Mouse (Mus musculus): Measurements from ENCODE around the gene Hpse. TPM values are rescaled to one million over a fixed set of nuclear protein-coding genes. Genes with fewer than 3 reads are reported as not detected.

Gene Hpse
- polyA plus RNA-seq, 1 experiment from 2014 or later: 1.6 TPM

DNA sequence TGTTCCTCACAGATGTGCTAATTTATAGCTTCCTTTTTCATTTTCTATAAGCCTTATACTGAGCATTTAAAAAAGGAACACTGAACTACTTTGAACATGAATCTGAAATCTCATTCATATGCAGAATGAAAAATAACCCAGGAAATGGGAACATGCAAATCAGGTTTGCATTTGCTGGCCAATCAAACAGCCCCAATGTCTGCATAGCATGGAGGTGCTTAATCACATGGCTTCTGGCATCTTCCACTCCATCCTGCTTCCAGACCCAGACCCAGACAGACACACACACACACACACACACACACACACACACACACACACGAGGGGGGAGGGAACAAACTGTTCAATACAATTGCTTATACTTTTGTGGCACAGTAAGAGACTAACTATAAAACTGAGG lies 52.6 kb downstream of the Hpse start:
- no peaks in the 10 kb centered on the region for H3K27me3 ChIP-seq

DNA sequence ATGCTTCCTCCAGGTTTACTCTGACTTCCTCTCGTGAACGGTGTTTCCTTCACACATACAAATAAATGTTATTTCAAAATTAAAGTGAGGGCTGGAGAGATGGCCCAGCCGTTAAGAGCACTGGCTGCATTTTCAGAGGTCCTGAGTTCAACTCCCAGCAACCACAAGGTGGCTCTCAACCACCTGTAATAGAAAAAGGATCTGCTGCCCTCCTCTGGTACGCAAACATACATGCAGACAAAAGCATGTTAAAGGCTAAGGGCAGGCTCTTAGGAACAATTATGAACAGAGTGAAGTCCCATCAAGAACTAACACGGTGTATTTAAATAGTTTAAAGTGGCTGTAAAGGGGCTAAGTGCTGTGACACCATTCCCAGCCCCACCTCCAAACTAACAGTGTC lies 55.7 kb downstream of the Hpse start:
- peak; percentile 82 for ATAC-seq
- ChIA-PET CTCF (interaction anchor here (0.6 to 1.5 kb wide), 4 partner anchors 9 to 444 kb away, joined by 3 read pairs; no protein-coding TSS in a partner anchor), POLR2A (interaction anchor here (1.1 kb wide), 1 partner anchor 97 kb away, joined by 3 read pairs; no protein-coding TSS in a partner anchor)
- no peaks in the 10 kb centered on the region for H3K27me3 ChIP-seq
- in situ Hi-C loops (cut with MboI; ENCODE audit: low pct_unique_long_range_greater_than_20kb): loop anchor here (5.0 kb wide), 2 partner anchors 37 to 117 kb away; no protein-coding TSS in a partner anchor
- DNase-seq (ENCODE audit: low read depth, low spot score): no peak
- TF ChIP-seq CTCF (IDR thresholded peaks at IDR 0.05): peak; percentile 99

More for the DNA sequence above, 52.6 kb downstream of the Hpse start:
- ATAC-seq (no peak), DNase-seq (ENCODE audit: low read depth, low spot score) (no peak)
- ChIA-PET CTCF (interaction anchor here (0.7 to 1.7 kb wide), 4 partner anchors 42 to 123 kb away, joined by 3 to 8 read pairs (median 4); no protein-coding TSS in a partner anchor), POLR2A (interaction anchor here (1.6 kb wide), 1 partner anchor 124 kb away, joined by 3 read pairs; no protein-coding TSS in a partner anchor)
- no peak for TF ChIP-seq CTCF (IDR thresholded peaks at IDR 0.05)
- in situ Hi-C loops (cut with MboI; ENCODE audit: low pct_unique_long_range_greater_than_20kb): no loop called here

DNA sequence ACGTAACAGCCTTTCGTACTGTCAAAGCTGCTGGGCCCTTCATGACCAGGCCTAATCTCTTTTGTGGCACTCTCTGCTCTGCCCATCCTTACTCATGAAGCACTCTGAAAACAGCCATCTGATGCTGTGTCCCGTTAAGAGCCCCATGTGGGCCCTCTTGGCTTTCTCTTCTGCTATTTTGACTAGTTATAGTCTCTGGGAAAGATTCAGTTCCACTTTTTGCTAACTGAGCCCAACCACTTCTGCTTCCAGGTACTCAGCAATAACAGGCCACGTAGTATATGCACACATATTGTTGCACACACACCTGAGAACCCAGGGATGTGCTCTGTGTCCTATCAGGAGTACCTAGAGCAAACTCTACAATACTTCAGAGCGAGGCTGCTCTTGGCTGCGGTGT lies 56.5 kb downstream of the Hpse start:
- no peaks in the 10 kb centered on the region for H3K27me3 ChIP-seq
- in situ Hi-C loops (cut with MboI; ENCODE audit: low pct_unique_long_range_greater_than_20kb): loop anchor here (5.0 kb wide), 2 partner anchors 36 to 116 kb away; no protein-coding TSS in a partner anchor
- TF ChIP-seq CTCF (IDR thresholded peaks at IDR 0.05): no peak
- CTCF ChIA-PET: interaction anchor here (1.0 kb wide), 1 partner anchor 101 kb away, joined by 3 read pairs; no protein-coding TSS in a partner anchor
- POLR2A ChIA-PET: interaction anchor here (0.6 to 0.7 kb wide), 2 partner anchors 44 to 134 kb away, joined by 3 to 6 read pairs; no protein-coding TSS in a partner anchor
- no peak for DNase-seq (ENCODE audit: low read depth, low spot score)
- ATAC-seq: no peak

DNA sequence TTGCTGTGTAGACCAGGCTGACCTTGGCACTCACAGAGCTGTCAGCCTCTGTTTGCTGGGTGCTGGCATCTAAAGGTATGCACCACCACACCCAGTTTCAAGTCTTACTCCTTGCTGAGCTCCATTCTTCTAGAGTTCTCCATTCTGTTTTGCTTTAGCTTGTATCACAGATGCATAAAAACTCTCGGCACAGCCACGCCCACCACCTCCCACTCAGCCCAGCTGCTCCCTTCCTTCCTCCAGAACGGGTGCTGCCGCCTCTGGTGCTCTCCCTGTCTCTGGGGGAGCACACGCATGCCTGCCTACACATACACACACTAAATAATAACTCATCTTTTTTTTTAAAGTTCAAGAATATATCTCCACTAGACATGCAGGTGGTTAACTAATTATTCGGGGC lies 61.1 kb downstream of the Hpse start:
- ATAC-seq (no peak), DNase-seq (ENCODE audit: low read depth, low spot score) (no peak)
- no peak for TF ChIP-seq CTCF (IDR thresholded peaks at IDR 0.05)
- in situ Hi-C loops (cut with MboI; ENCODE audit: low pct_unique_long_range_greater_than_20kb): no loop called here
- ChIA-PET POLR2A (no interaction called here), CTCF (interaction anchor here (1.8 to 2.0 kb wide), 2 partner anchors 10 to 12 kb away, joined by 5 to 7 read pairs; no protein-coding TSS in a partner anchor)
- H3K27me3 ChIP-seq: no peaks in the 10 kb centered on the region

DNA sequence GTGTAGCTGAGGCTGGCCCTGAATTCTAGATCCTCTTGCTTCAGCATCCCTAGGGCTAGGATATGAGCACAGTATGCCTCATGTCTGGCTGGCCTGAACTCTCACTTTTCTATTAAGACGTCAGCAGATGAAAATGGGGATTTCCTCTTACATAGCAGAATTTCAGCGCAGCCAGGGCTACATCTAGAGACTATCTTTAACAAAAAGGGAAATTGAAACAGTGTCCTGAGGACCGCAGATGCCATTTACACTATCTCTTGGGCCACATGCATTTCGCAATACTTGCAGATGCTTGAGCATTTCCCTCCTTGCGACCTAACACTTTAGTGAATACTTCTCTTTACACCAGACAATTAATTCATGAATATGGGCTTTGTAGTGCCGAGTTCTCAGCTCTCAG lies 63.2 kb downstream of the Hpse start:
- no peak for DNase-seq (ENCODE audit: low read depth, low spot score)

DNA sequence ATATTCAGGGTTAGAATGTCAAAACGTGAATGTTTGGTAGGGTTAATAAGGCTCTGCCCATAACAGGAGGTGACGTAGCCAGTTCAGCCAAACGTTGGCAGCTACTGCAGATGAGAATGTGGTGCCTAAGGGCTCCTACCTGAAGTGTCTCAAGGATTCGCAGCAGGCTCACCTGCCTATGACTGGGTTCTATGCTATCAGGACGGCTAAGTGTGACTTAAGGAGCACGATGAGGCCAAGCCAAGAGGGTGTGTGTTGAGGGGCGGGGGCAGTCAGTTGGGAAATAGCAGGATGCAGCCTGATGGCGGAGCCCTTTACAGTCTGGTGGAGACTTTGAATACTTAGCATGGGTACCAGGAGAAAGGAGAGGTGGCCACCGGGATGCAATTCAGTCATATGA lies 67.2 kb downstream of the Hpse start:
- POLR2A ChIA-PET: interaction anchor here (1.0 kb wide), 1 partner anchor 18 kb away, joined by 3 read pairs; no protein-coding TSS in a partner anchor
- no peak for DNase-seq (ENCODE audit: low read depth, low spot score)
- in situ Hi-C loops (cut with MboI; ENCODE audit: low pct_unique_long_range_greater_than_20kb): no loop called here
- H3K27me3 ChIP-seq: no peaks in the 10 kb centered on the region
- CTCF ChIA-PET: interaction anchor here (1.0 to 1.3 kb wide), 4 partner anchors 8 to 23 kb away, joined by 3 to 4 read pairs (median 4); no protein-coding TSS in a partner anchor
- ATAC-seq: no peak
- TF ChIP-seq CTCF (IDR thresholded peaks at IDR 0.05): no peak

More for the DNA sequence above, 63.2 kb downstream of the Hpse start:
- in situ Hi-C loops (cut with MboI; ENCODE audit: low pct_unique_long_range_greater_than_20kb): no loop called here
- ChIA-PET POLR2A (no interaction called here), CTCF (interaction anchor here (1.7 to 2.0 kb wide), 2 partner anchors 10 to 15 kb away, joined by 5 read pairs; no protein-coding TSS in a partner anchor)
- no peak for TF ChIP-seq CTCF (IDR thresholded peaks at IDR 0.05)
- no peak for ATAC-seq
- no peaks in the 10 kb centered on the region for H3K27me3 ChIP-seq

DNA sequence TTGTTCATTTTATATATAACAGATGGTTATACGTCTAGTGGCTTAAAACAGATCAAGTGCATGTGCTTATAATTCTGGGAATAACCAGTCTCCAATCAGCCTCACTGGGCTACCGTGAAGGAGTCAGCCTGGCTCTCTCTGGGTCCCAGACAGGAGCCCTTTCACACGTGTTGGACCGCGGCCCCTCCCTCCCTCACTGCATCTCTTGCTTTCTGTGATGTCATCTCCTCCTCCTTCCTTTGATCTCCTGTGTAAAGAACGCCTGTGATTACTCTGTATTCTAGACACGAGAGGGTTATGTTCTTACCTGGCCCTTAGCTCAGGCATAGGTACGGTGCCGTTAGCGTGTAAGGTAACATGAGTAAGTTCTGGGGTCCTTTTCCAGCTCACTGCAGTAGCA lies 68.0 kb downstream of the Hpse start:
- H3K27me3 ChIP-seq: no peaks in the 10 kb centered on the region
- no peak for DNase-seq (ENCODE audit: low read depth, low spot score)
- CTCF ChIA-PET: interaction anchor here (1.1 kb wide), 1 partner anchor 10 kb away, joined by 3 read pairs; no protein-coding TSS in a partner anchor
- no peak for ATAC-seq
- POLR2A ChIA-PET: interaction anchor here (0.6 kb wide), 1 partner anchor 79 kb away, joined by 4 read pairs; no protein-coding TSS in a partner anchor
- no peak for TF ChIP-seq CTCF (IDR thresholded peaks at IDR 0.05)
- in situ Hi-C loops (cut with MboI; ENCODE audit: low pct_unique_long_range_greater_than_20kb): no loop called here

DNA sequence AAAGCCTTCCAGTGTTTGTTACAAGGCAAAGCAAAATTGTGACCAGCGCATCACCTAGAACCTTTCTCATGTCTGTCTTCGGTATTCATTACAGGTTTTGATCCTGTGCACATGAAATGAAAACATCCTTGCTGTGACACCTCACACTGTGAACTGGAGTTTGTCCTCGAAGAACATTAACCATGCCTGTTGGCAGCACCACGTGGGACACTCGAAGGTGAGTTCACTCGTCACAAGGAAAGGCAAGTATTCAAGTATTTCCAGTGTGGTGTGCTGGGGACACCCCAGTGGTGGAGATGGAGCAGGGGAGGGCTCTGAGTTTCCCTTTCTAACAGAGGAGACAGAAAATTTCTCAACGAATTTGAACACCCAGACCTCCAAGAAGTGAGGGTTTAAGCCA lies 68.5 kb downstream of the Hpse start:
- CTCF ChIA-PET: interaction anchor here (0.6 to 1.1 kb wide), 2 partner anchors 10 to 95 kb away, joined by 3 read pairs; no protein-coding TSS in a partner anchor
- TF ChIP-seq CTCF (IDR thresholded peaks at IDR 0.05): no peak

DNA sequence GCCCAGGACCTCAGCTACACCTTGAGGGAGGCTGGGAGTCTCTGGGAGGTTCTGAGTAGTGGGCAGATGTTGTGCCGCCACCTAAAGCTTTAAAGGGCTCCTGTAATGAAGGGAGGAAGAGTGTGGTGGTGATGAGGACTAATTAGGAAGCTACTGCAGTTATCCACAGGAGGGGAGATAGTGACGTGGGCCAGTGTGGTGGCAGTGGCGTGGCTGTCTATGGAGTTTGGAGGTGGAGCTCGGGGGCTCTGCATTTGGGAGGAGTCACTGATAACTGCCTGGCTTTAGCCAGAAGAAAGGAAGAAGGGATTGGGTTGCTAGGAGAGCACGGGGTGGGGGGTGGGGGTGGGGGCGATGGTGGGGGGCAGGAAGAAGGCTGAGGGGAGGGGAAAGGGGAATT lies 71.0 kb downstream of the Hpse start:
- in situ Hi-C loops (cut with MboI; ENCODE audit: low pct_unique_long_range_greater_than_20kb): no loop called here
- POLR2A ChIA-PET: interaction anchor here (1.6 kb wide), 1 partner anchor 9 kb away, joined by 3 read pairs; no protein-coding TSS in a partner anchor
- H3K27me3 ChIP-seq: no peaks in the 10 kb centered on the region
- ATAC-seq: no peak
- DNase-seq (ENCODE audit: low read depth, low spot score): no peak
- CTCF ChIA-PET: interaction anchor here (1.2 to 1.9 kb wide), 2 partner anchors 10 to 101 kb away, joined by 3 to 7 read pairs; no protein-coding TSS in a partner anchor
- TF ChIP-seq CTCF (IDR thresholded peaks at IDR 0.05): no peak

More for the DNA sequence above, 68.5 kb downstream of the Hpse start:
- in situ Hi-C loops (cut with MboI; ENCODE audit: low pct_unique_long_range_greater_than_20kb): no loop called here
- ATAC-seq (no peak), DNase-seq (ENCODE audit: low read depth, low spot score) (no peak)
- POLR2A ChIA-PET: no interaction called here
- H3K27me3 ChIP-seq: no peaks in the 10 kb centered on the region

DNA sequence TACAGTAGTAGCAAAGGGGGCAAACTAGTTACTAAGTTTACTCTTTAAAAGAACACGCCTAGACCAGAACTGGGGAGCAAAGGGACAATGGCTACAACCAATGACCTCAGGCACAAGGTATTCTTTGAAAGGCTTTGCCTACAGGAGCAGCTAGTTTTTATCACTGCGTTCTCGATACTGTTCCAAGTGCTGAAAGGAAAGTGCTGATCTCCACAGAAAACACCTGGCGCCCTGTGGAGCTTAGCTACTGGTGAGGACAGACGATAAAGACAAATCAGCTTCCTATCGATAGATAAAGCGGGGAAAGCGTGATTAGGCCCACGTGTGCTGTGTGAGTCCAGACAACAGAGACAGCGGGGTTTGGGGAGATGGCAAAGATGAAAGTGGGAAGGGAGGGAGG lies 71.5 kb downstream of the Hpse start:
- in situ Hi-C loops (cut with MboI; ENCODE audit: low pct_unique_long_range_greater_than_20kb): no loop called here
- ATAC-seq: no peak
- H3K27me3 ChIP-seq: no peaks in the 10 kb centered on the region
- no peak for DNase-seq (ENCODE audit: low read depth, low spot score)
- ChIA-PET POLR2A (interaction anchor here (1.6 kb wide), 1 partner anchor 8 kb away, joined by 3 read pairs; no protein-coding TSS in a partner anchor), CTCF (interaction anchor here (1.2 to 1.9 kb wide), 2 partner anchors 11 to 100 kb away, joined by 3 to 7 read pairs; no protein-coding TSS in a partner anchor)
- no peak for TF ChIP-seq CTCF (IDR thresholded peaks at IDR 0.05)

DNA sequence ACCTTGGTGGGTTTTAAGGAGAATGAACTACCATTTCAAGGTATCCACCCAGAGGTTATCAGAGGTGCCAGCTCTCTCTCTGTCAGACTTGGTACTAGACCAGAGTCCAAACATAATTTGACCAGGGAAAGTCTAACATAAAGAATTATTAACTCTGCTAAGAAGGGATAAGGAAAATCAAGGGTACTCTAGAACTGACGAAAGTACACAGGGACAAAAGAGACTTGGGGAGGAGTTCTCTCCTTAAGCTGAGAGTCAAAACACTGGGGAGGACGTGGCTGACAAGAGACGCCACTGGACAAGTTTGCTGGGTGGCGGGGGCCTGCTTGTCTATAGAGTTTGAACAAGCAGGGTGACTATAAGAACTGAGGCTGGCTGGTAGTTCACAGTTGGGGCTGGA lies 73.0 kb downstream of the Hpse start:
- ChIA-PET POLR2A (no interaction called here), CTCF (interaction anchor here (1.7 kb wide), 1 partner anchor 11 kb away, joined by 5 read pairs; no protein-coding TSS in a partner anchor)
- H3K27me3 ChIP-seq: no peaks in the 10 kb centered on the region
- TF ChIP-seq CTCF (IDR thresholded peaks at IDR 0.05): no peak
- no peak for DNase-seq (ENCODE audit: low read depth, low spot score)
- in situ Hi-C loops (cut with MboI; ENCODE audit: low pct_unique_long_range_greater_than_20kb): no loop called here
- ATAC-seq: no peak
